ENCODE assay signal across 8 mouse cellular contexts in the genomic region with DNA sequence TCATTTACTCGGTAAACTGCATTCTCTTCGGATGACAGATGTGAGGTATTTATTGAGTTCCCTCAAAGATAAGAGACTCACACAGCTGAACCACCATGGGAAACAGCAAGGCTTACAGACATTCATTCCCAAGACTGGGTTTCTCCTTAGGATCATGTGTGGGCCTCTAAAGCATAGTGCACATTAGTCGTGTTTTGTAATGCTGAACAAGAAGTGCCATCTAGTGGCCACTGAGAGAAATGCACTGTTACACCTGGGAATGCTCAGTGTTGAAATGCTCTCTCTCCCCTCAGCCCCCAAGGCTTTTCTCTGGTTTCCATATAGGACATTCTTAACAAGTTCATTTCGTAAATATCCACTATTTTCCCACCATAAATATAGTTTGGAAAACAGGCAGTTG. TPM values are rescaled to one million over a fixed set of nuclear protein-coding genes. Genes with fewer than 3 reads are reported as not detected.
DNase-seq lines count a peak whose midpoint lies in the region; ATAC-seq and TF ChIP-seq lines count a peak whose summit lies in the region.

No protein-coding gene starts in this region.

- no peak overlapping the region for H3K4me2 ChIP-seq in kidney, embryonic 14.5 days (replicated peaks; ENCODE audit: low read depth, low read length)
- no peak overlapping the region for H3K4me2 ChIP-seq in limb, embryonic 13.5 days (replicated peaks)

- H3K27me3 ChIP-seq in kidney, embryonic 14.5 days (ENCODE audit: control insufficient read depth, insufficient read depth, low read length), result no peaks in the 10 kb centered on the region
- H3K27me3 ChIP-seq in limb, embryonic 13.5 days, result no peaks in the 10 kb centered on the region
- H3K27me3 ChIP-seq in thymus, adult 2 months (ENCODE audit: control insufficient read depth, insufficient read depth, low read length), result no peaks in the 10 kb centered on the region

- no peak overlapping the region for H3K9ac ChIP-seq in kidney, embryonic 14.5 days (ENCODE audit: low read depth, low read length)
- H3K9ac ChIP-seq in limb, embryonic 13.5 days, result no peak overlapping the region

- no peaks in the 10 kb centered on the region for H3K9me3 ChIP-seq in kidney, embryonic 14.5 days (ENCODE audit: control insufficient read depth, low read length)
- no peaks in the 10 kb centered on the region for H3K9me3 ChIP-seq in limb, embryonic 13.5 days

- TF ChIP-seq POLR2A in thymus, adult 2 months (IDR thresholded peaks at IDR 0.05; ENCODE audit: control insufficient read depth, extremely low read depth, insufficient read depth, low read length, poor library complexity), result no peak

- WGBS in kidney, embryonic 14.5 days, result 42% methylated on average over 4 of the region's 4 CpGs
- 47% methylated on average over 4 of the region's 4 CpGs for WGBS in limb, embryonic 13.5 days
- 49% methylated on average over 4 of the region's 4 CpGs for WGBS in thymus, adult 2 months

- peak; percentile 72 for ATAC-seq in common myeloid progenitor, adult 5-6 weeks (replicated peaks; ENCODE audit: low read depth, poor library complexity, severe bottlenecking)
- peak; percentile 55 for ATAC-seq in granulocyte monocyte progenitor cell, adult 5-6 weeks (replicated peaks; ENCODE audit: poor library complexity, severe bottlenecking)
- ATAC-seq in kidney, embryonic 14.5 days (ENCODE audit: low FRiP score, low TSS enrichment), result peak; percentile 45; the same call in 1 of the 2 replicates
- peak; percentile 69 for ATAC-seq in limb, embryonic 13.5 days (ENCODE audit: low FRiP score, low read depth)
- peak; percentile 55 for ATAC-seq in monocyte, adult 5-6 weeks (replicated peaks; ENCODE audit: insufficient number of reproducible peaks, low FRiP score, low TSS enrichment, poor library complexity, severe bottlenecking)

- DNase-seq in 3T3-L1 (ENCODE audit: low read depth, low spot score), result peak; percentile 82
- peak; percentile 41 for DNase-seq in Muller cell, postnatal 12 days (ENCODE audit: inconsistent ontology term)
- peak; percentile 68 for DNase-seq in thymus, adult 2 months

- no peaks in the 10 kb centered on the region for H3K4me1 ChIP-seq in kidney, embryonic 14.5 days (ENCODE audit: control insufficient read depth, insufficient read depth, low read length)
- H3K4me1 ChIP-seq in limb, embryonic 13.5 days, result no peaks in the 10 kb centered on the region
- H3K4me1 ChIP-seq in thymus, adult 2 months (replicated peaks; ENCODE audit: control insufficient read depth, insufficient read depth, low read length), result peaks cover 16% of the 10 kb centered on the region

- H3K27ac ChIP-seq in kidney, embryonic 14.5 days (ENCODE audit: low read depth, low read length), result no peak overlapping the region
- H3K27ac ChIP-seq in limb, embryonic 13.5 days, result no peak overlapping the region
- H3K27ac ChIP-seq in thymus, adult 2 months (ENCODE audit: control insufficient read depth, insufficient read depth, low read length), result no peak overlapping the region

- no peak for TF ChIP-seq CTCF in thymus, adult 2 months (IDR thresholded peaks at IDR 0.05; ENCODE audit: borderline replicate concordance, control insufficient read depth, extremely low read depth, insufficient read depth, low read length, poor library complexity)

- no peaks in the 10 kb centered on the region for H3K36me3 ChIP-seq in kidney, embryonic 14.5 days (ENCODE audit: control insufficient read depth, insufficient read depth, low read length)
- H3K36me3 ChIP-seq in limb, embryonic 13.5 days, result peaks cover 3% of the 10 kb centered on the region; the same call in 1 of the 2 replicates
- H3K36me3 ChIP-seq in thymus, adult 2 months (ENCODE audit: control insufficient read depth, insufficient read depth, low read length), result no peaks in the 10 kb centered on the region

- H3K4me3 ChIP-seq in kidney, embryonic 14.5 days (ENCODE audit: low read length), result no peak overlapping the region
- no peak overlapping the region for H3K4me3 ChIP-seq in limb, embryonic 13.5 days
- H3K4me3 ChIP-seq in thymus, adult 2 months (ENCODE audit: control insufficient read depth, insufficient read depth, low read length), result no peak overlapping the region

RNA-seq across cellular contexts. Expression of a gene that starts 23.0 kb away (rescaled TPM):
- 47.9 and 49.1 TPM in 2 replicates for total RNA-seq in common myeloid progenitor, adult 5-6 weeks (2017)
- total RNA-seq in granulocyte monocyte progenitor cell, adult 5-6 weeks (2014; fragmentation: Nextera tagmentation), result 19.0 and 22.6 TPM in 2 replicates
- 18.3 and 22.4 TPM in 2 replicates for total RNA-seq in granulocyte monocyte progenitor cell, adult 5-6 weeks (2017)
- 12.6 and 19.6 TPM in 2 replicates for polyA plus RNA-seq in kidney, embryonic 14.5 days (2014; fragmentation: Nextera tagmentation; extraction: Ambion mirVana)
- polyA plus RNA-seq in limb, embryonic 13.5 days (2015; fragmentation: Nextera tagmentation; extraction: Ambion mirVana), result 4.8 and 5.2 TPM in 2 replicates
- total RNA-seq in monocyte, adult 5-6 weeks (2017), result 1.4 to 3.3 TPM (median 1.6 TPM) in 3 replicates
- polyA plus RNA-seq in thymus, adult 2 months (2012; rRNA removed), result 6.9 and 9.8 TPM in 2 replicates
